Mouse (Mus musculus): Measurements from ENCODE around the gene Olfr763.
"Not testable (repeated sequence)": the region's sequence is repeated elsewhere in the genome, so short reads cannot be mapped to it uniquely, and the experiment has no call there.

The Olfr763 gene

DNA sequence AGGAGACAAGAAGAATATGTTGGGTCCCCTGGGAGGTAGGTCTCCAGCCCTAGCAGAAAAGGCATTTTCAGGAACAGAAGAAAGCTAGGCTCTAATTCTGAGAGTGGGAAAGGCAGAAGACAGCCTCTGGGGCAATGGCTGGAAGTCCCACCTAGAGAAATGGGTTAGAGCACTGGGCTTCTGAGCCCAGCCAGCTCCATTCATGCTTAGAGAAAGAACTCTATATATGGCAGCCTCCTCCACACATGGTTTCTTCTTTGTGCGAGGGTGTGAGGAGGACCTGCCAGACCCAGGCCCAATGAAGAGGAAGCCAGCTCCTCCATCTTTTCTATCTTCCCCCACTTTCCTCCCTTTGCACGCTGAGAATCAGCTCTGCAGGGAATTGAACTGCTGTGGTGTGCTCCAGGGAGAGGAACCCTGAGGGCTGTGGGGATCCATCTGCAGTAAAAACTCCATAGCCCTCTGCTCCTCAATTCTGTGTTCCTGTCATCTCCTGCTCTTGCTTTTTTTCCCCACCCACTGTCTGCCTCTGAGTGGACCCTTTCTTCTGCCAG is at the start of gene Olfr763:
Gene Olfr763, plus strand, starts transcription at position 504 of the 554 bp plus-strand sequence.
- DNase-seq (ENCODE audit: low read depth, low spot score): no peak

DNA sequence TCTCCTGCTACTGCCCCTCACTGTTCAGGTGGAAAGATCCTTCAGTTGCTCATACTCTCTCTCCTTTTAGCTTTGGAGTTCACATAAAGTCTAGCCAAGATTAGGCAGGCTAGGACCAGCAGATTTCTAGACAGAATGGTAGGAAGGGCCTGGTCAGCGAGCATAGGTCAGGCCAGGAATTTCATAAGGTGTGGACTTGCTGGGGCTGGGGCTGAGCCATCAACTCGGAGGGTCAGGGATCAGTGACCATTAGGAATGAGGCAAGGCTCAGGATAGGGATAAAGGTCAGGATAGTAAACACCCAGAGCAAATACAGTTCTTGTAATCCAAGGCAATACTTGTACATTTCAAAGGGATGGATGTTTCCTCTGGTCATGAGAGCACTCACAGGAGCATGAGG is 45.6 kb upstream of the Olfr763 start:
- DNase-seq (ENCODE audit: low read depth, low spot score): no peak

DNA sequence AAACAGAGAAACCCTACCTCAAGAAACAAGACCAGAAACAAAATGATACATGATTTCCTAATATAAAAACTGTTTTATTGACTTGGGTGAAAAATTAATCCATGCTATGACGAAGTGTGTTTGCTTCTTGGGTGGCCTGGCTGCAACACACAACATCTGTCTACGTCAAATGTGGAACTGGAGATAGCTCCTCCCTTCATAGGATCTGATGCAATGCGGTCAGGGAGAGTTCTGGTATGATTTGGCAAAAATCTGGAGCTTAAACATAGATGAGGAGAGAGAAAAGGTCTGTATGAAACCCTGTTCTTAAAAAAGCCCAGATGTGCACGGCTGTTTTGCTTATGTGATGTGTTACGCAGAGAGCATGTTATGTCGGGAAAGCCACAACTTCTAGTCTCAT is 44.7 kb upstream of the Olfr763 start:
- DNase-seq (ENCODE audit: low read depth, low spot score): no peak

DNA sequence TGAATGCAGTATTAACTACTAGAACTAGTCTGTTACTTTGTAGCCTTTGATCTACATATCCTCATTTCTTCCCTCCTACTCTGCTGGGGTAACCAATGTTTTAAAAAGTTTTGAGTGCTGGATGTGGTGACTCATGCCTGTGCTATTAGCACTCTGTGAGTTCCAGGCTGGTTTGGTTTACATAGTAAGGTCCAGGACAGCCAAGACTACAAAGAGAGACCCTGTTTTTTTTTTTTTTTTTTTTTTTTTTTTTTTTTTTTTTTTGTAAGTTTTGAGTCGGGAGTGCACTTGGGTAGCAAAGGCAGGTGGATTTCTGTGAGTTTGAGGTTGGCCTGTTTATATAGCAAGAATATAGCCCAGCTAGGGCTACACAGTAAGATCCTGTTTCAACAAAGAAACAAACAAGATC is 42.2 kb upstream of the Olfr763 start:
- no peak for DNase-seq (ENCODE audit: low read depth, low spot score)

DNA sequence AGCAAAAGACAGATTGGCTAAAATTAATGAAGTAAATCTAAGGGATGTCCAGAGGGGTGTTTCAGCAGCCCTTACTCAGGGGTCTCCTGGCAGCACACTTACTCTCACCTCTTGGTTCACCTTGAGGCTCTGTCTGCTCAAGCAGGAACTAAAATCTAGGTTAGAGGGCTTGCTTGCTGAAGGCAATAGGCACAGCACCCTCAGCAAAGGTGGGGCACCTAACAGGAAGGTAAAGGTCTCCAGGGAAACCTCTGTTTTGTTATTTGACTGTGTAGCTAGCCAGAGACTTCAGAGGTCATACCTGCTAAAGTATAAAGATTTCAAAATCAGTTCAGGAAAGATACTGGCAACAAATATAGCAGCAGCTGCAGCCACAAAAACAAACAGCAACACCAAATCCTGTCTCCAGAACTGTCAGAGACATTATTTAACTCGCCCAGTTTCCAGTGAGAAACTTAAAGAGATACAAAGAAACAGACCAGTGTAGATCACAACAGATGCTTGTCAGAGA is 39.8 kb upstream of the Olfr763 start:
- DNase-seq (ENCODE audit: low read depth, low spot score): no peak

DNA sequence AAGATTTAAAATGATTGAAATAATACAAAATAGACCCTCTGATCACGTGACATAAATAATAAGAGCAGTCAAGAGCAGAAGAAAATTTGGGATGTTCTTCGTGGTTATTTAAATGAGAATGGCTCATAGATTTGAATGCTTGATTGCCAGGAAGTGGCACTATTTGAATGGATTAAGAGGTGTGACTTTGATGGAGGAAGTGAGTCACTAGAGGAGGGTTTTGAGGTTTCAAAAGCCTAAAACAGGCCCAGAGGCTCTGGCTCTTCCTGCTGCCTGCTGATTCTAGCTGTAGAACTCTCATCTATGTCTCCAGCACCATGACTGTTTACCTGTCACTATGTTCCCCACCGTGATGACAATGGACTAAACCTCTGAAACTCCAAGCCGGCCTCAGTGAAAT is 37.8 kb upstream of the Olfr763 start:
- DNase-seq (ENCODE audit: low read depth, low spot score): no peak

DNA sequence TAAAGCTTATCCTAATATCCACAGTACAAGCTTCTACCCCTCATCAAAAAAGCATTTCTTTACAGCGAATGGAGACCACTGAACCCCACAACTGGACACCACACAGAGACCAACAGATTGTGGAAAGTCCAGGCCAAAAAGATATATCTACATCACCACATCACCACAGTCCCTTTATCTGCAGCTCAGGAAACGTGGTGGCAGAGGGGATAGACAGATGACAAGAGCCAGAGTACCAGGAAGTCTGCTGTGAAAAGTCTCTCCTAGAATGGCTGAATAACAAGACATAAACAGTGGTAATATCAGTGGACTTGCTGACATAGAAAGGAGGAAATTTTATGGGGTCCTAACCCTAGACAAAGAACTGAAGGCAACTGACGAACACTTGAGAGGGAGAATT is 34.2 kb upstream of the Olfr763 start:
- DNase-seq (ENCODE audit: low read depth, low spot score): no peak

DNA sequence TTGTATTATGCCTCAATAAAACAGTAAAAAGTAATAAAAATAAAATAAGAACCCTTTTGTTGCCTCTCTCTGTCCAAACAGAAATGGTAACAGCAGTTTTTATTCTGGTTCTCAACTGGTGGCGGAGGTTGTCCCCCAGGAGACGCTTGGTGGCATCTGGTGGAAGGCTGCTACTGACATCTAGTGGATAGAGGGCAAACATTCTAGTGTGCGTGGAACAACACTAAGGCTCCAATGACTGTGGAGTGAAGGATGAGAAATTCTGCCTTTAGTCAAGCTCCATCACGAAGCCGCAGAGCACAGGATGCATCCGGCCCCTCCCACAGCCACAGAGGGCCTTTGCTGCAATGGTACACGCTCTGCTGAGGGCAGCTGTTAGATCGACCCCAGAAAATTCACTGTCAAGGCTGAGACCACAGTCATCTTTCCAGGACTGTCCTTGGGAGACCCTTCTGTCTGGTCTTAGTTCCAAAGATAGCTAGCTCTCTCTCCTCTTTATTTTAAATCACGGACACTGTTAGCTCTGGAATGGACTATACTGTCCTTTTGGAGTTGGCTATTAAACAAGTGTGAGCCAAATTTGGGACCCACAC is 33.0 kb upstream of the Olfr763 start:
- DNase-seq (ENCODE audit: low read depth, low spot score): no peak

DNA sequence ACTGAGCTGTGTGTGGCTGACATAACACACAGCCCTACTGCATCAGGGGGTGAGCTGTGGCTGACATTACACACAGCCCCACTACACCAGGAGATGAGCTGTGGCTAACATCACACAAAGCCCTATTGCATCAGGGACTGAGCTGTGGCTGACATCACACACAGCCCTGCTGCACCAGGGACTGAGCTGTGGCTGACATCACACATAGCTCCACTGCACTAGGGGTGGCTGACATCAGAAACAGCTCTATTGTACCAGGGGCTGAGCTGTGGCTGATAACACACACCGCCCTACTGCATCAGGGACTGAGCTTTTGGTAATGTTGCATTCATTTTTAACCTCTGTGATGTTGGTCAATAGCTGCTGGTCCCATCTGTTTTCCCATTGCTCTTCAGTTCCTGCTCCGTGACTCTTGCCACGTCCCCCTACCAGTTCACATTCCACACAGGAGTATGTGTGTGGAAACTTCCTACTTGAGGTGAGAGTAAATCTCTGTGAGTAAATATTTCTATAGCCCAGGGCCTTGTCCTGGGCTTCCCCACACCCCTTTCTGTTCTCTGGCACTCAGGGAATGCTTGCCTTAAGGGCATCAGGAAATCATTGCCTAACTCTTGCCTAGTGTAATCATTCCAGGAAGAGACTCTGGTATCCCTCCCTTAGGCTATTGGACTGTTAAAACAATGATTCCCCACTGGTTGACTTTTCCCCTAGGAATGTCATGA is 29.8 kb upstream of the Olfr763 start:
- no peak for DNase-seq (ENCODE audit: low read depth, low spot score)

DNA sequence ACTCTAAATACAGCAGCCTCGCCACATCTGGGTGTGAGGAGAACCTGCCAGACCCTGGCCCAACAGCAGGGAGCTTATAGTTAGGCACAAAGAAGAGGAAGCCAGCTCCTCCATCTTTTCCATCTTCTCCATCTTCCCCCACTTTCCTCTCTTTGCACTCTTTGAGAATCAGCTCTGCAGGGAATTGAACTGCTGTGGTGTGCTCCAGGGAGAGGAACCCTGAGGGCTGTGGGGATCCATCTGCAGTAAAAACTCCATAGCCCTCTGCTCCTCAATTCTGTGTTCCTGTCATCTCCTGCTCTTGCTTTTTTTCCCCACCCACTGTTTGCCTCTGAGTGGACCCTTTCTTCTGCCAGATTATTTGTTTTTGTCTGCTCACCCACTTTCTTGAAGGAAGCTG is 21.5 kb upstream of the Olfr763 start, which contains the start of gene Olfr9:
Gene Olfr9, plus strand, starts transcription at position 301 of the 400 bp plus-strand sequence.
- DNase-seq (ENCODE audit: low read depth, low spot score): not testable (repeated sequence)

DNA sequence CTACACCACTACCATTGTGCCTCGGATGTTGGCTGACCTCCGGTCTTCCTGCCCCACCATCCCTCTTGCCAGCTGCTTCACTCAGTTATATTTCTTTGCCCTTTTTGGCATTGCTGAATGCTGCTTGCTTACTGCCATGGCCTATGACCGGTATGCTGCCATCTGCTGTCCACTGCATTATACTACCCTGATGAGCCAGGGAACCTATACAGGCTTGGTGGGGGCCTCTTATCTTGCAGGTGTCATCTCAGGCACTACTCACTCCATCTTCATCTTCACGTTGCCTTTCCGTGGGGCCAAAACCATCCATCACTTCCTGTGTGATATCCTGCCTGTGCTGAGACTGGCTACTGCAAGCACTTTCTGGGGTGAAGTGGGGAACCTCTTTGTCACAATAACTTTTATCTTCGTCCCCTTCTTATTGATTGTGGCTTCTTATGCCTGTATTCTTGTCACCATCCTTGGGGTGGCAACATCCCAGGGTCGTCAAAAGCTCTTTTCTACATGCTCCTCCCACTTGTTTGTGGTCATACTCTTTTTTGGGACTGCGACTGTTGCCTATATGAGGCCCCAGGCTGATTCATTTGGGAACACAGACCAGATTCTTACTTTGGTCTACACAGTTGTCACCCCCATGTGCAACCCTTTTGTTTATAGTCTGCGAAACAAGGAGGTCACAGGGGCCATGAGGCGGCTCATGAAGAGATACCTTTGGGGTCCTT is 20.3 kb upstream of the Olfr763 start:
- DNase-seq (ENCODE audit: low read depth, low spot score): not testable (repeated sequence)

DNA sequence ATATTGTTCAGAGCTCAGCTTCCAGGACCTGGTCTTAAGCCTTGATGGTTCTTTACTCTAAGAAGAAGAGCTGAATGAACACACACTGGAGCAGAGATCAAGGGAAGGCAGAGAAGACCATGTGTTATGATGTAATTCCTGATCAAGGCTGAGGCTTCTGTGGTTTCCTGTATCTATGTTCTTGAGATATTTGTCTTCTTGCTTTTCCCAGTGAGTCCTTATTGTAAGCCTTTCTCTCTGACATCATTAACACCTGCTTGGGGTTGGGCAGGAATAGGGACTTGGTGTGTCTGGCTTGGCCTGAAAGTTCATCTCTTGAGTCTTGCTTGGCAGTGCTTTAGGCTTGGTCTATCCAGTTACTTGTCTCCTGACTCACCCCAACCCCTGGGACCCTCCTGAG is 19.6 kb upstream of the Olfr763 start:
- DNase-seq (ENCODE audit: low read depth, low spot score): no peak

DNA sequence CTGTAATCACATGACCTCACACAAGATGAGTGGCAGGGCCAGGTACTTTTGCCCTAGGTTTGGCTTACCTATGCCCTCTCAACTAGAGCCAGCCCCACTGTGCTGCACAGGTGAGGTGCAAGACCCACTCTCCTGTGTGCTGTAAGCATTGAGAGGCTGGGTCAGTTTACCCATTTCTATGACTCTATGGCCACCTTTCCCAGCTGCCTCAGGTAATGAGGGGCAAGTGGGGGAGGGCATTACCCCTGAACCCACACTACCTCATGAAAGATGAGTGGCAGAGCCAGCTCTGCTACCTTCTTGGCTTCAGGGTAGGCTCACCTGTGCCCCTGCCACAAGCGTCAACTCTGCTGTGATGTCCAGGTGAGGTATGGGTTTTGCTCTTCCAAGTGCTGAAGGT is 14.8 kb upstream of the Olfr763 start:
- no peak for DNase-seq (ENCODE audit: low read depth, low spot score)

DNA sequence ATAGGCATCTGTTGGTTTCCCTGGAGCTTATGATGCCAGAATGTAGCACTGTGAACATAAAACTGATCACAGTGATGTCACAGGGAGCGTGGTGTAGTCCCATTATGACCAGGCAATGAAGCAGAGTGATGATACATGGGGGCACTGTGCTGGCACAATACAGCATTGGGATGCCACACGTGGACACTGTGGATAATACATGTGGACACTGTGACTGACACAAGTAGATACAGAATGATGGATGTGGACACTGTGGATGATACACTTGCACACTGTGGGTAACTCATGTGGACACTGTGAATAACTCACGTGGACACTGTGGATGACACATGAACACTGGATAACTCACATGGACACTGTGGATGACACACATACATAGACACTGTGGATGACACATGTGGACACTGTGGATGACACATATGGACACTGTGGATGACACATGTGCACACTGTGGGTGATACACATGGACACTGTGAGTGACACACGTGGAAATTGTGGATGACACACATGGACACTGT is 14.0 kb upstream of the Olfr763 start:
- DNase-seq (ENCODE audit: low read depth, low spot score): no peak

DNA sequence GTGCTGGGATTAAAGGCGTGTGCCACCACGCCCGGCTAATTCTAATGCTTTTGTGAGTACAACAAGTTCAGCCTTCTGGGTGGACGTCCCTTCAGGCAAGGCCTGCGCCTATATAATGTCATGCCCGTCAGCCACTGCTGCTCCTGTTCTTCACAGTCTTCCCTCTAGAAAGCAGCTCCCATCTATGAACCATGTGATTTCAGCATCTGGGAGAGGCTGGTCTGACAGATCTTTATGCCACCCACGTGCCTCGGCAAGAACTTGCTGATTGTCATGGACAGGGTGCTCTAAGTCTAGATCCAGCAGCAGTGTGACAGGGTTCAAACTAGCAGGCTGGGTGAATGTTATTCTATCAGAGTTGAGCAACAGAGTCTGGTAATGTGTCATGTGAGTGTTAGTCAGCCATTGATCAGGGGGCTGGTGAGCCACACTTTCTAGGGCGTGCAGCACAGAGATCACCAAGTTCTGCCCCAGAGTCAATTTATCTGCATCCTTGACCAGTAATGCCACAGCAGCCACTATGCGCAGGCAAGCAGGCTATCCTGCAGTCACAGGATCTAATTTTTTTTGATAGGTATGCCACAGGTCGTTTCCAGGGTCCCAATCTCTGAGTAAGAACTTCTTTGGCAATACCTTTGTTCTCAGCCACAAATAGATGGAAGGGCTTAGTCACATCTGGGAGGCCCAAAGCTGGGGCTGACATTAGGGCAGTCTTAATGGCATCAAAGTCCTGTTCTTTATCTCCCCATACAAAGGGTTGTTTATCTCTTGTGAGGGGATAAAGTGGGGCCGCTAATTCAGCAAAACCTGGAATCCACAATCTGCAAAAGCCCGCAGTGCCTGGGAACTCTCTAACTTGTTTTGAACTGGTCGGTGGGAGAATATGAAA is 6.3 kb upstream of the Olfr763 start:
- DNase-seq (ENCODE audit: low read depth, low spot score): no peak

DNA sequence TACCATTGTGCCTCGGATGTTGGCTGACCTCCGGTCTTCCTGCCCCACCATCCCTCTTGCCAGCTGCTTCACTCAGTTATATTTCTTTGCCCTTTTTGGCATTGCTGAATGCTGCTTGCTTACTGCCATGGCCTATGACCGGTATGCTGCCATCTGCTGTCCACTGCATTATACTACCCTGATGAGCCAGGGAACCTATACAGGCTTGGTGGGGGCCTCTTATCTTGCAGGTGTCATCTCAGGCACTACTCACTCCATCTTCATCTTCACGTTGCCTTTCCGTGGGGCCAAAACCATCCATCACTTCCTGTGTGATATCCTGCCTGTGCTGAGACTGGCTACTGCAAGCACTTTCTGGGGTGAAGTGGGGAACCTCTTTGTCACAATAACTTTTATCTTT is 920 bp downstream of the Olfr763 start:
- not testable (repeated sequence) for DNase-seq (ENCODE audit: low read depth, low spot score)

DNA sequence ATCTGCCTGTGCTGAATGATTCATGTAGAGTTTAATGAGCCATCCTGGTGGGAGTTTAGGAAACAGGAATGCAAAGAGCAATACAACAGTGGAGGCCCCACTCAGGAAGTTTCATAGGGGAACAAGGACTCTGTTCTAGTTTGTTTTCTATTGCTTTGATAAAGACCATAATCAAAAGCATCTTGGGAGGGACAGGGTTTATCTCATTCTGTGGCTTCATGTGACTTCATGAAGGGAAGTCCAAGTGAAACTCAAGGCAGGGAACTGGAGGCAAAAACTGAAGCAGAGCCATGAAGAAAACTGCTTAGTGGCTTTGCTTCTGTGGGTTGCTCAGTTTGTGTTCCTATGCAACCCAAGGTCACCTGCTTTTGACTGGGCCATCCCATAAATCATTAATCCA is 3.9 kb downstream of the Olfr763 start:
- DNase-seq (ENCODE audit: low read depth, low spot score): no peak

DNA sequence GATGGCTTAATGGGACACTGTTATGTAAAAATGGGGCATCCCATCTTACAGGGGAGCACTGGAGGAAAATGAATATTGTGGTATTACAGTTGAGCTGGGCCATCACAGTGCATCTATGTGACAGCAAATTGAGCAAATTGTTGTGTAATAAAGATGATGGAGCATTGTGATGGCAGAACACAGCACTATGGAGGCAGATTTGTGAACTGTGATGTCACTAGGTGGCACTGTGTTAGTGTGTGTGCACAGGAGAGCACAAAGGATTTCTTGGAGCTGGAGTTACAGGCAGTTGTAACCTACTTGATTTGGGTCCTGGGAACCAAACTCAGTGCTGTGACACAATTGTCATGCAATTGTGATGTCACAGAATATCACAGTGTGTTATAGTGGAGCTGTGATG is 12.7 kb downstream of the Olfr763 start:
- DNase-seq (ENCODE audit: low read depth, low spot score): no peak

DNA sequence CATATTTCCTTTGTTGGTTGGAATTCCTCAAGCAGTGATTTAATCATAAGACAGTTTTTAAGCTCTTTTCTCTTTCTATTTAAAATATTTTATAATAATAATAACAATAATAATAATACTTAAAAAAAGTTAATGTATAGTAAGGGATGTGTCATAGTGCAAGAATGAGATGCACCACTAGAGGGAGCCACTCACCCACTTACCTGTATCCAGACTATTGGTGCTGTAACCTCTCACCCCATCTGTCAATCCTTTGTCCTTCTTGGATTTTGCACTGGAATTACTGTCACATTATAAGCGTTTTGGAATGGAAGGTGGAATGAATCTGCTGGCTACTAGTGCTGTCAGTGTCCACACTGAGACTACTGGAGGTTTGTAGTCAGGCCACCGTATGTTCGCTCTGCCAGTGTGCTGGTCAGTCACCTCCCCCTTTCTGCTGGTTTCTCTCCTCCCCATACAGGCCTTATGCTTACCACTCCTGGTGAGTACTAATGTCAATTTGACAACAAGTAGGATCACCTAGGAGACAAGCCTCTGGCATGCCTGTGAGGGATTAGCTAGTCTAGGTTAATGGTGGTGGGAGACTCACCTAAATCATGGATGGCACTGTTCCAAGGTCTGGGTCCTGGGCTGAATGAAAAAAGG is 15.5 kb downstream of the Olfr763 start:
- peak; percentile 14 for DNase-seq (ENCODE audit: low read depth, low spot score)

DNA sequence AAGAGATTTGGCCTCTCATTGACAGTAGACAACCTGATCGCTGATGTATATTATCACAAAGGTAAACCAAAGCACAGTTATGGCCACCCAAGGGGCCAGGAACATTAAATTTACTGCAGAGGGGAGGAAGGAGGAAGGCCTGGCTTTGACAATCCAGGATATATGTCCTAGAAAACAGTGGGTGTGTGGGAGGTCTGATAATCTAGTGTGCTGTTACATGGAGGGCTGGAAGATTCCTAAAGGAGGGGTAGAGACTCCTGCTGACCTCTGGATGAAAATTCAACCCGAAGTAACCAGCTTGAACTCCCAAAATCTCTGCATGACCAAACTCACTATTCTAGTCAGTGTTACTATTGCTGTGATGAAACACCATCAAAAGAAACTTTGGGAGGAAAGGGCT is 17.8 kb downstream of the Olfr763 start:
- DNase-seq (ENCODE audit: low read depth, low spot score): no peak

DNA sequence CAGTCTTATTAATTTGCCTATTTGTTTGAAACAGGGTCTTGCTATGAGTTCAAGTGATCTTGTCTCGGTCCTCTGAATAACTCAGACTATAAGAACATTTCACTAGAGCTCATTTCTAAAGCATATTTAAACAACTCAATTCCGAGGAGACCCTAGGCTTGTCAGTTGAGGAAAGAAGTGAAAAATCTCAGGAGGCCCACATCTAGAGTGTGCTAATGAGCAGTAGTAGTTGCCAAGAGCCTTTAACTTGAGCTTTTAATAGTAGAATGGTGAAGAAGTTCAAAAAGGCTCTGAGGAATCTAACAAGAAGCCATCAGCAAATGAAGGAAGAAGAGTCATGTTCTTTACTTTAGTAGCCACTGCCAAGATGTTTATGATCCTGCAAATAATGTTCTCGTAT is 29.2 kb downstream of the Olfr763 start, which contains the start of gene Olfr764-ps1:
Gene Olfr764-ps1, minus strand, starts transcription at position 101 of the 400 bp plus-strand sequence.
- no peak for DNase-seq (ENCODE audit: low read depth, low spot score)

All from WW6 (cell line).